Mouse (Mus musculus) liver, postnatal 0 days (tissue): ENCODE results near the gene Uxs1.

Experiments
- CTCF ChIP-seq: sonication (generic); IDR thresholded peaks from 2 replicates; pipeline ENCODE4 v1.5.1; 2016; ENCODE audit warnings: antibody characterized with exemption, low read depth
- EP300 ChIP-seq: IDR thresholded peaks from 2 replicates; pipeline ENCODE4 v1.6.1; 2016; ENCODE audit warnings: antibody characterized with exemption, low read depth, mild to moderate bottlenecking

DNA sequence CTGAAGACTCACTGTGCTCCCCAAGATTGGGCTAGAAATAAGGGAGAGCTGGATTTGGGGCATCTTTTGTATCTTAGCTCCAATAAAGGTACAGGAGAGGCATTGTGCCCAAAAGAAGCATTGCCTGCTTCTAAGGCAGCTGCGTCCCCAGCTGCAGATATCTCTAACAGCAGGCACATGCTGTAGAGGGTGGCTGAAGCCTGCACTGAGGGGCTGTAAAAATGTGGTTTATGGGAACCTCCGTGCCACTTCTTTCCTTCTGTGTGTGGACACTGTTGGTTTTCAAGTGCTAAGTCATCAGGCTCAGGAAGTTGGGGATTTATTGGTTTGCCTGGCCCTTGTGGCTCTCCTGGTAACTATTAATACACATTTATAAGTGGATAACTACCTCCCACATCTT is 108.8 kb downstream of the Uxs1 start:
- no peak for TF ChIP-seq EP300
- TF ChIP-seq CTCF, result no peak
